Mouse (Mus musculus) activated CD4-positive, CD25-positive, alpha-beta regulatory T cell, adult 9 weeks (primary cell): ENCODE measurements around the gene Pygl. TPM values are rescaled to one million over a fixed set of nuclear protein-coding genes. Genes with fewer than 3 reads are reported as not detected.

Experiments
- polyA plus RNA-seq: library from polyadenylated mRNA; unstranded; fragments of 100-300 nt; shearing (Covaris generic); gene quantifications from one replicate; pipeline ENCODE4 v1.2.1, GENCODE M21; 2017

Gene Pygl
- 0.76 TPM for polyA plus RNA-seq

DNA sequence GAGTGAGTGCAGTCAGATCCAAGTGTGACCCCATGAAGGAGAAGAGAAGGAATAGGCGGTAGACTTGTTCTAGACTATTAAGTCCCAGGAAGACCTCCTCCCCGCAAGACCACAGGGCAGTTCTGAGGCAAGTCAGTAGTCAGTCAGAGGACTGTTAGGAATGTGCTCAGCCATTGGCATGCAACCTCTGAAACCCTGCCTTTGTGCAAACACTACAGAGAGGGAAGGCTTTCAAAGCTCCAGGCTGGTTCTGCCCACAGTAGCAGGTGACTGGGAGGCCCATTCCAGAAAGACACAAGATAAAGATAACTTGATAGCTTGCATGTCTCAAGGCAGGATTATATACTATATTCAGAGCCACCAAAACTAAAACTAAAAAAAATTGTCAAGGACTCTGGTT lies at the start of gene Pygl:
TSS of gene Pygl (minus strand) at position 195 of the 400 bp plus-strand sequence.

GRCm38 (mm10) chr12:70153842-70154241 lies 77.4 kb downstream of the Pygl start, which contains the start of gene Abhd12b:
TSS of gene Abhd12b (plus strand) at chr12:70154142.

Other genes starting within 250 kb of the Pygl start
- 0.81 TPM for gene Sav1, start 244.5 kb downstream of the Pygl start, polyA plus RNA-seq
- gene Nin, start 117.8 kb downstream of the Pygl start, polyA plus RNA-seq: 20.1 TPM
- gene Abhd12b, start 77.3 kb downstream of the Pygl start, polyA plus RNA-seq: 2.5 TPM
- gene Trim9, start 116.1 kb upstream of the Pygl start, polyA plus RNA-seq: not detected
- 124 TPM for gene Tmx1, start 221.6 kb upstream of the Pygl start, polyA plus RNA-seq